Mouse (Mus musculus) limb, embryonic 14.5 days (tissue): ENCODE measurements around the gene Usp50. TPM values are rescaled to one million over a fixed set of nuclear protein-coding genes. Genes with fewer than 3 reads are reported as not detected.

ENCODE experiments used
- ATAC-seq: fragments of 200-750 bp; cut with Nextera tagmentation; 2 replicates; pipeline ENCODE4 v1.8.0; 2017; ENCODE audit warnings: low read depth, moderate number of reproducible peaks, moderate TSS enrichment; ENCODE audit not compliant: low FRiP score
- DNase-seq: peaks from one replicate; pipeline ENCODE4 v3.0.0-alpha.2; 2015; ENCODE audit warnings: low spot score
- H3K27ac ChIP-seq: fragments of 300-500 bp; sonication (generic); replicated peaks from 2 replicates; pipeline ENCODE4 v1.5.1; 2014; ENCODE audit warnings: low read depth, mild to moderate bottlenecking, low read length, moderate library complexity, mixed read lengths
- H3K27me3 ChIP-seq: fragments of 300-500 bp; sonication (generic); 2 replicates; pipeline ENCODE4 v1.6.1; 2014; ENCODE audit warnings: low read length, mixed read lengths; ENCODE audit not compliant: control insufficient read depth, insufficient read depth
- H3K36me3 ChIP-seq: fragments of 300-500 bp; sonication (generic); 2 replicates; pipeline ENCODE4 v1.6.1; 2014; ENCODE audit warnings: mild to moderate bottlenecking, low read length, moderate library complexity, mixed read lengths; ENCODE audit not compliant: control insufficient read depth, insufficient read depth
- H3K4me1 ChIP-seq: fragments of 300-500 bp; sonication (generic); 2 replicates; pipeline ENCODE4 v1.6.1; 2014; ENCODE audit warnings: antibody characterized with exemption, low read length, mixed read lengths; ENCODE audit not compliant: control insufficient read depth, insufficient read depth
- H3K4me2 ChIP-seq: fragments of 300-500 bp; sonication (generic); replicated peaks from 2 replicates; pipeline ENCODE4 v1.6.1; 2014; ENCODE audit warnings: low read depth, mild to moderate bottlenecking, low read length, moderate library complexity; ENCODE audit not compliant: severe bottlenecking
- H3K4me3 ChIP-seq: fragments of 300-500 bp; sonication (generic); replicated peaks from 2 replicates; pipeline ENCODE4 v1.5.1; 2014; ENCODE audit warnings: low read length
- H3K9ac ChIP-seq: fragments of 300-500 bp; sonication (generic); 2 replicates; pipeline ENCODE4 v1.6.1; 2014; ENCODE audit warnings: mild to moderate bottlenecking, low read depth, low read length, moderate library complexity; ENCODE audit not compliant: severe bottlenecking
- H3K9me3 ChIP-seq: fragments of 300-500 bp; sonication (generic); 2 replicates; pipeline ENCODE4 v1.6.1; 2016; ENCODE audit warnings: low read length; ENCODE audit not compliant: control insufficient read depth
- POLR2A ChIP-seq: fragments of 200-500 bp; IDR thresholded peaks from 2 replicates; pipeline ENCODE4 v1.8.0; 2012; ENCODE audit warnings: inconsistent platforms, mild to moderate bottlenecking, moderate library complexity, borderline replicate concordance; ENCODE audit not compliant: insufficient read depth, insufficient read length; ENCODE audit errors: extremely low read depth
- WGBS: fragments of 180-500 bp; shearing (Covaris S2); extraction: QIAGEN DNeasy Blood & Tissue Kit; methylation state at CpG from one replicate; pipeline ENCODE4 v1.1.7; 2014; 5-methylcytosine and 5-hydroxymethylcytosine counted together
- polyA plus RNA-seq, 2 experiments: library from polyadenylated mRNA; depleted of rRNA in 1 of 2; stranded (reverse) in 1 of 2; unstranded in 1 of 2; fragments of >200 nt; fragmentation: Nextera tagmentation in 1 of 2; extraction: Ambion mirVana in 1 of 2; gene quantifications; 2 replicates each; pipeline versions ENCODE4 v1.2.1 to v1.2.3; 2012 to 2014

The Usp50 gene
- polyA plus RNA-seq (2012; rRNA removed) (0.73 and 1.2 TPM in 2 replicates), polyA plus RNA-seq (2014; fragmentation: Nextera tagmentation; extraction: Ambion mirVana) (2.9 and 3.0 TPM in 2 replicates)

DNA sequence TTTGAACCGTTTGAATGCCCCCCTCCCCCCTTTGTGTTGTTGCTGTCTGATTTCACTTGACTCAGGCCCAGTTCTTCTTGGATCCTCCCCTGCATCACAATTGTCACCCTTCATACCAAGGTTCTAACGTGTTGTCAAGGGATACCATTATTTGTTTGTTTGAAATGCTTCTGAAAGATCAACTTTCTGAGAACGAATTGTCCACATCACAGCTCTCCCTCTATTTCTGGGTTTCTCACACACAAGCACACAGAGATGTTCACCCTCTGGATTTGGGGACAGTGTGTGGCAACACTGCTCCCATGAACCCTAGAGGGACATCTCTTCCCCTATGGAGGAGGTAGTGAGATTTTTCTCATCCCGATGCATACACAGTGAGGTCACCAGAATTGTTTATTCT is at the start of gene Usp50:
Usp50 (minus strand) TSS at position 101 of the 400 bp plus-strand sequence.
- 76% methylated on average over 4 of the region's 4 CpGs for WGBS
- TF ChIP-seq POLR2A: no peak
- ATAC-seq (no peak), DNase-seq (no peak)
- H3K4me3 ChIP-seq: no peak within 1 kb of the TSS
- H3K4me1 ChIP-seq: no peaks in the 10 kb centered on the region
- H3K27me3 ChIP-seq: no peaks in the 10 kb centered on the region
- no peaks in the 10 kb centered on the region for H3K36me3 ChIP-seq
- H3K9ac ChIP-seq: no peak within 1 kb of the TSS
- no peak within 1 kb of the TSS for H3K27ac ChIP-seq
- H3K9me3 ChIP-seq: no peaks in the 10 kb centered on the region
- no peak within 1 kb of the TSS for H3K4me2 ChIP-seq

GRCm38 (mm10) chr2:126817414-126817813 is 34.1 kb upstream of the Usp50 start:
- H3K9me3 ChIP-seq: no peaks in the 10 kb centered on the region
- no peak for TF ChIP-seq POLR2A
- no peak overlapping the region for H3K9ac ChIP-seq
- H3K4me3 ChIP-seq: no peak overlapping the region
- H3K4me2 ChIP-seq: no peak overlapping the region
- DNase-seq (no peak), ATAC-seq (no peak)
- WGBS: 80% methylated on average over 2 of the region's 2 CpGs
- no peak overlapping the region for H3K27ac ChIP-seq
- peaks cover 56% of the 10 kb centered on the region for H3K36me3 ChIP-seq
- no peaks in the 10 kb centered on the region for H3K27me3 ChIP-seq
- no peaks in the 10 kb centered on the region for H3K4me1 ChIP-seq

GRCm38 (mm10) chr2:126816644-126817347 is 33.5 kb upstream of the Usp50 start:
- WGBS: 93% methylated on average over 4 of the region's 4 CpGs

DNA sequence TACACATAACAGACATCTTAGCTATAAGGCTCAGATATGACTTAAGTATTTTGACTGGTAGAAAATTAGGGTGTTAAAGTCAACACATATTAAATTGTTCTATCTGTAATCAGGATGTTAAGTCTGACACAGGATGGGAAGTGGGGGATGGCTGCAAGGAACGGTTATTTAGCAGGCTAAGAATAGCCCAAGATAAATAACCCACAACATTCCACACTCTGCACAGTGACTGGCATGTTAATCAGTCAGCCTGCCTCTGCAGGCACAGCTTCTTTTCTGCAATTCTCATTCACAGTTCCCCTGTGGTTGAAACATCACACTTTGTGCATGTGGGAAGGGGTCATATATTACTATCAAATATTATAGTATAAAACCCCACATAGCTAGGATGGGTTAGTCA is 32.6 kb upstream of the Usp50 start:
- no peak overlapping the region for H3K27ac ChIP-seq
- no peaks in the 10 kb centered on the region for H3K9me3 ChIP-seq
- no peaks in the 10 kb centered on the region for H3K27me3 ChIP-seq
- ATAC-seq (no peak), DNase-seq (no peak)
- H3K4me1 ChIP-seq: no peaks in the 10 kb centered on the region
- WGBS: 65% methylated on average over 1 of the region's 1 CpGs
- H3K4me3 ChIP-seq: no peak overlapping the region
- H3K36me3 ChIP-seq: peaks cover 63% of the 10 kb centered on the region
- H3K4me2 ChIP-seq: no peak overlapping the region
- no peak for TF ChIP-seq POLR2A
- no peak overlapping the region for H3K9ac ChIP-seq

More at GRCm38 (mm10) chr2:126816644-126817347, 33.5 kb upstream of the Usp50 start:
- DNase-seq (no peak), ATAC-seq (no peak)
- TF ChIP-seq POLR2A: no peak
- H3K4me1 ChIP-seq: no peaks in the 10 kb centered on the region
- H3K9me3 ChIP-seq: no peaks in the 10 kb centered on the region
- H3K36me3 ChIP-seq: peaks cover 60% of the 10 kb centered on the region
- H3K27me3 ChIP-seq: no peaks in the 10 kb centered on the region
- no peak overlapping the region for H3K4me3 ChIP-seq
- H3K4me2 ChIP-seq: no peak overlapping the region
- no peak overlapping the region for H3K27ac ChIP-seq
- H3K9ac ChIP-seq: no peak overlapping the region

DNA sequence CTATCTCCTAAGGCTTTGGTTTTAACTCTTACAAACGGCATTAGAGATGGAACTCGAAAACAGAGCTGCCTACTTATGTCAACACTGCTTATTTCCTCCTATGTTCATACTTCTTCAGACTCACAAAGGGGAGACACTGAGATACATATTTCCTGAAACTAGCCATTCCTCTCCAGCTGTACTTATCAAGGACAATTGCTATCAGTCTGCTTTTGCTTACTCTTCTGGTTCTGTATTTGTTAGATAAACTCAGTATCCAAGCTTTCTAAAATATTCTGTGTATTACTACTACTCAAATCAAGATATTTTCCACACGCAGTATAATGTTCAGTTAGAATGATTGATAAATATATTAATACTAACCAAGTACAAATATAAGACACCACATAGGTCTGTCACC is 18.7 kb upstream of the Usp50 start:
- no peak overlapping the region for H3K4me3 ChIP-seq

GRCm38 (mm10) chr2:126798455-126798854 is 15.2 kb upstream of the Usp50 start:
- Histone ChIP-seq H3K9me3 (no peaks in the 10 kb centered on the region), H3K9ac (no peak overlapping the region), H3K4me1 (no peaks in the 10 kb centered on the region), H3K4me2 (no peak overlapping the region), H3K27ac (0 out of 2 replicates have a peak overlapping the region, but pooled peaks have one; percentile 14), H3K4me3 (no peak overlapping the region), H3K27me3 (no peaks in the 10 kb centered on the region), H3K36me3 (peaks cover 75% of the 10 kb centered on the region)
- TF ChIP-seq POLR2A: no peak
- 70% methylated on average over 5 of the region's 5 CpGs for WGBS
- ATAC-seq: peak; percentile 37
- DNase-seq: no peak

More for the DNA sequence above, 18.7 kb upstream of the Usp50 start:
- no peak for ATAC-seq
- Histone ChIP-seq H3K27ac (no peak overlapping the region), H3K9ac (no peak overlapping the region), H3K4me2 (no peak overlapping the region), H3K27me3 (no peaks in the 10 kb centered on the region), H3K9me3 (no peaks in the 10 kb centered on the region), H3K4me1 (no peaks in the 10 kb centered on the region), H3K36me3 (peaks cover 69% of the 10 kb centered on the region)
- DNase-seq: no peak
- 92% methylated on average over 3 of the region's 3 CpGs for WGBS
- no peak for TF ChIP-seq POLR2A
